Mouse (Mus musculus) lung, embryonic 14.5 days (tissue): ENCODE measurements around the gene Uhrf1bp1. TPM values are rescaled to one million over a fixed set of nuclear protein-coding genes. Genes with fewer than 3 reads are reported as not detected.
A peak's percentile ranks its signal among the peaks of the same experiment; 100 is the strongest.

ENCODE experiments used
- ATAC-seq: fragments of 200-750 bp; cut with Nextera tagmentation; 2 replicates; pipeline ENCODE4 v1.8.0; 2017; ENCODE audit warnings: mild to moderate bottlenecking, moderate TSS enrichment, moderate library complexity; ENCODE audit not compliant: insufficient read depth
- DNase-seq: peaks from one replicate; pipeline ENCODE4 v3.0.0-alpha.2; 2015
- H3K27ac ChIP-seq: fragments of 300-500 bp; sonication (generic); 2 replicates; pipeline ENCODE4 v1.5.1; 2014; ENCODE audit warnings: low read depth, mild to moderate bottlenecking, moderate library complexity
- H3K27me3 ChIP-seq: fragments of 300-500 bp; sonication (generic); 2 replicates; pipeline ENCODE4 v1.6.1; 2014; ENCODE audit warnings: low read length, control low read depth; ENCODE audit not compliant: insufficient read depth
- H3K36me3 ChIP-seq: fragments of 300-500 bp; sonication (generic); 2 replicates; pipeline ENCODE4 v1.6.1; 2014; ENCODE audit warnings: control low read depth; ENCODE audit not compliant: insufficient read depth
- H3K4me1 ChIP-seq: fragments of 300-500 bp; sonication (generic); 2 replicates; pipeline ENCODE4 v1.6.1; 2014; ENCODE audit warnings: antibody characterized with exemption, control low read depth; ENCODE audit not compliant: insufficient read depth
- H3K4me2 ChIP-seq: fragments of 300-500 bp; sonication (generic); 2 replicates; pipeline ENCODE4 v1.6.1; 2014; ENCODE audit warnings: mild to moderate bottlenecking
- H3K4me3 ChIP-seq: fragments of 300-500 bp; sonication (generic); 2 replicates; pipeline ENCODE4 v1.5.1; 2014; ENCODE audit warnings: low read depth, low read length
- H3K9ac ChIP-seq: fragments of 300-500 bp; sonication (generic); 2 replicates; pipeline ENCODE4 v1.6.1; 2014
- H3K9me3 ChIP-seq: fragments of 300-500 bp; sonication (generic); 2 replicates; pipeline ENCODE4 v1.6.1; 2016; ENCODE audit warnings: low read depth, low read length, control low read depth
- CTCF ChIP-seq: IDR thresholded peaks from 2 replicates; pipeline ENCODE4 v1.5.1; 2016; ENCODE audit warnings: antibody characterized with exemption, low read depth
- WGBS: fragments of 180-500 bp; shearing (Covaris S2); extraction: QIAGEN DNeasy Blood & Tissue Kit; methylation state at CpG from one replicate; pipeline ENCODE4 v1.1.7; 2014; 5-methylcytosine and 5-hydroxymethylcytosine counted together
- polyA plus RNA-seq: library from polyadenylated mRNA; unstranded; fragments of >200 nt; fragmentation: Nextera tagmentation; extraction: Ambion mirVana; gene quantifications from 2 replicates; pipeline ENCODE4 v1.2.1, GENCODE M21; 2014

The Uhrf1bp1 gene
- polyA plus RNA-seq, 1 experiment from 2014 or later: 8.0 TPM

DNA sequence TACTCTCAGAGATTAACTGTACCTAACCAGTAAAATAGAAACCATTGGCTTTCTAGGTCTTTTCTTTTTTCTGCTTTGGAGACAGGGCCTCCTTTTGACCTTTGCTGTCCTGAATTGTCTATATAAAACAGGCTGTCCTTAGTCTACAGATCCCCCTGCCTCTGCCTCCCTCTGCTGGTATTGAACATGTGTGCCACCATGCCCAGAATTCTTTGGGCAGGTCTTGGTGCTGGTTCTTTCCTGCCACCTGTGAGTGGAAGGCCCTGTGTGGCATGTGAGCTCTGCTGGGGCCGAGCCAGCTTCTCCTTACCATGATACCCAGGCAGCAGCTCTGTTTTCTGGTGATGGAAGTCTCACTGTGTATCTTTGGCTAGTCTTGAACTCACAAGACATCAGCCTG lies 7.9 kb upstream of the Uhrf1bp1 start:
- no peak for ATAC-seq
- 97% methylated on average over 1 of the region's 1 CpGs for WGBS
- Histone ChIP-seq H3K27ac (no peak overlapping the region), H3K9ac (no peak overlapping the region), H3K27me3 (no peaks in the 10 kb centered on the region), H3K4me2 (no peak overlapping the region), H3K4me3 (no peak overlapping the region), H3K4me1 (no peaks in the 10 kb centered on the region), H3K9me3 (no peaks in the 10 kb centered on the region), H3K36me3 (peaks cover 90% of the 10 kb centered on the region)
- DNase-seq: no peak
- TF ChIP-seq CTCF: peak; percentile 15

- ATAC-seq (no peak), DNase-seq (no peak)
- no peaks in the 10 kb centered on the region for H3K9me3 ChIP-seq
- TF ChIP-seq CTCF: no peak
- H3K36me3 ChIP-seq: peaks cover 77% of the 10 kb centered on the region
- no peaks in the 10 kb centered on the region for H3K4me1 ChIP-seq
- H3K4me3 ChIP-seq: no peak overlapping the region
- WGBS: 63% methylated on average over 3 of the region's 3 CpGs
- no peak overlapping the region for H3K4me2 ChIP-seq
- no peaks in the 10 kb centered on the region for H3K27me3 ChIP-seq
- H3K9ac ChIP-seq: no peak overlapping the region
- no peak overlapping the region for H3K27ac ChIP-seq
These were observed 5.2 kb upstream of the Uhrf1bp1 start for GRCm38 (mm10) chr17:27851076-27851475.

DNA sequence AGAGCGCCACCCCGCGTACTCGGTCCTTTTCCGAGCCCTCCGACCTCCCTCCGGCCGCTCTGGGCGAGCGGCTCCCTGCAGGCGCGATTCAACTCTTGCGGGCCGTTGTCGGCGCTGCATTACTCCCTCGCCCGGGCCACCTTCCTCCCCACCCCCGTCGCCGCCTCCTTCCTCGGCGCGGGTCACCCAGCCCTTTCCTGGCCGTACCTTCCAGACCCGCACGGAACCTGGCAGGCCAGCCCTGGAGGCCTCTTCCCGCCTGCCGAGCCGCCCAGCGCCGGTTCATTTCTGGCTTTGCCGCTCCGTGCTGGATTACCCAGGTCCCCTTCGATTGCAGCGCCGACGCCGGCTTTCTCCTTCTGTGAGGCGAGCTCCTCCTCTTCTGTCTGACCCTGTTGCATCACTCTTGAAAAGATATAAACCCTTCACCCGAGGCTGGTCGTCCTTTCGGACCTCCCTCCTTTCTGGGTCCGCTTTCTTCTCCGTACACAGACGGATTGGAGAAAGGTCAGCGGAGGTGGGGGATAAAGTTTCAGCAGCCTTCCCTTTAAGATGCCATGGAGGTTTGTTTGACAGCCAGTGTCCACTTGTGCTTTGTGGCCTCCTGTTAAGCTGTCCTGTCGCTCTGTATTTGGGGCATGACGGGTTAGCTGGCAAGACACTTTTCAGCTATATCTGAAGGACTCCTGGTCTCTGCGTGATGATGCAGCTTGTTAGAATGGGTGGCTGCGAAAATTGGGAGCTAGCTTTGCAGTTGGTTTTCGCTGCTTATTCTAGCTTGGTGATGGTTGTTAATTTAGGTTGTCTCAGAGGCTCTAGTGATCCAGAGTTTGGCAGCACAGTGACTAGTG lies 782 bp downstream of the Uhrf1bp1 start:
- WGBS: 1% methylated on average over 52 of the region's 52 CpGs

GRCm38 (mm10) chr17:27857649-27858475 lies 1.6 kb downstream of the Uhrf1bp1 start:
- Histone ChIP-seq H3K9ac (peak overlapping the region; percentile 84), H3K27ac (no peak overlapping the region), H3K4me3 (peak overlapping the region; percentile 92), H3K9me3 (no peaks in the 10 kb centered on the region), H3K4me1 (peaks cover 12% of the 10 kb centered on the region), H3K4me2 (peak overlapping the region; percentile 93), H3K27me3 (no peaks in the 10 kb centered on the region), H3K36me3 (peaks cover 13% of the 10 kb centered on the region)
- ATAC-seq (no peak), DNase-seq (no peak)
- no peak for TF ChIP-seq CTCF
- WGBS: 30% methylated on average over 11 of the region's 11 CpGs

More for the DNA sequence above, 782 bp downstream of the Uhrf1bp1 start:
- DNase-seq: peak; percentile 75
- Histone ChIP-seq H3K9ac (peak overlapping the region; percentile 84), H3K36me3 (peaks cover 21% of the 10 kb centered on the region), H3K9me3 (no peaks in the 10 kb centered on the region), H3K4me3 (peak overlapping the region; percentile 92), H3K4me2 (peak overlapping the region; percentile 93), H3K27ac (peak overlapping the region; percentile 83), H3K27me3 (no peaks in the 10 kb centered on the region), H3K4me1 (peaks cover 12% of the 10 kb centered on the region)
- peak; percentile 14; the same call in 1 of the 2 replicates for TF ChIP-seq CTCF
- peak; percentile 81 for ATAC-seq

- Histone ChIP-seq H3K27ac (no peak overlapping the region), H3K4me3 (no peak overlapping the region), H3K4me2 (no peak overlapping the region), H3K36me3 (peaks cover 4% of the 10 kb centered on the region), H3K27me3 (no peaks in the 10 kb centered on the region), H3K9me3 (no peaks in the 10 kb centered on the region), H3K4me1 (peaks cover 12% of the 10 kb centered on the region), H3K9ac (no peak overlapping the region)
- no peak for DNase-seq
- no peak for TF ChIP-seq CTCF
- no peak for ATAC-seq
- 35% methylated on average over 2 of the region's 2 CpGs for WGBS
These were observed 2.9 kb downstream of the Uhrf1bp1 start for GRCm38 (mm10) chr17:27859131-27859530.

GRCm38 (mm10) chr17:27865461-27865860 lies 9.2 kb downstream of the Uhrf1bp1 start:
- no peak overlapping the region for H3K4me3 ChIP-seq
- WGBS: 79% methylated on average over 2 of the region's 2 CpGs
- H3K36me3 ChIP-seq: no peaks in the 10 kb centered on the region
- H3K27ac ChIP-seq: no peak overlapping the region
- no peaks in the 10 kb centered on the region for H3K9me3 ChIP-seq
- no peak for ATAC-seq
- H3K4me2 ChIP-seq: no peak overlapping the region
- TF ChIP-seq CTCF: no peak
- H3K4me1 ChIP-seq: no peaks in the 10 kb centered on the region
- DNase-seq: peak; percentile 11
- H3K27me3 ChIP-seq: no peaks in the 10 kb centered on the region
- no peak overlapping the region for H3K9ac ChIP-seq

GRCm38 (mm10) chr17:27866737-27867136 lies 10.5 kb downstream of the Uhrf1bp1 start:
- no peak for TF ChIP-seq CTCF
- Histone ChIP-seq H3K27ac (no peak overlapping the region), H3K27me3 (no peaks in the 10 kb centered on the region), H3K4me3 (no peak overlapping the region), H3K9ac (no peak overlapping the region), H3K9me3 (no peaks in the 10 kb centered on the region), H3K4me2 (no peak overlapping the region), H3K4me1 (no peaks in the 10 kb centered on the region), H3K36me3 (no peaks in the 10 kb centered on the region)
- ATAC-seq: no peak
- 52% methylated on average over 4 of the region's 4 CpGs for WGBS
- peak; percentile 38 for DNase-seq
